In genomic region chr1:165119760-165120159, GRCm38 (mm10) we compare ENCODE assay signal across 9 mouse cellular contexts. TPM values are rescaled to one million over a fixed set of nuclear protein-coding genes. Genes with fewer than 3 reads are reported as not detected.
DNase-seq lines count a peak whose midpoint lies in the region; ATAC-seq lines count a peak whose summit lies in the region.
"Had no signal": no experiment of that assay in that cellular context is flagged by ENCODE, and none has a peak within 500 bp of the region (broad histone marks: within the 10 kb centered on the region; RNA-seq: fewer than 3 reads in every experiment).

No protein-coding gene starts in this region.

- peak overlapping the region; percentile 38 for H3K4me2 ChIP-seq in heart, embryonic 14.5 days (ENCODE audit: low read length)
- peak overlapping the region; percentile 46 for H3K4me2 ChIP-seq in midbrain, embryonic 13.5 days (replicated peaks)

- ATAC-seq in heart, embryonic 14.5 days (ENCODE audit: insufficient number of reproducible peaks, insufficient read depth, low FRiP score, low read depth), result no peak
- ATAC-seq in midbrain, embryonic 13.5 days, result peak; percentile 44
- no peak for ATAC-seq in erythroblast, adult 5-6 weeks (replicated peaks; ENCODE audit: low FRiP score, poor library complexity, severe bottlenecking)

- no peak overlapping the region for H3K27ac ChIP-seq in embryonic facial prominence, embryonic 10.5 days (replicated peaks)
- H3K27ac ChIP-seq in heart, embryonic 14.5 days (replicated peaks in 1 of 2; ENCODE audit: control insufficient read depth in 1 of 2, insufficient read depth in 1 of 2, low read depth in 2 of 2, low read length in 2 of 2), result peak overlapping the region; percentile 66 to 75
- H3K27ac ChIP-seq in midbrain, embryonic 13.5 days, result peak overlapping the region; percentile 51

- H3K9me3 ChIP-seq in embryonic facial prominence, embryonic 10.5 days, result no peaks in the 10 kb centered on the region; the same call in 1 of the 2 replicates
- H3K9me3 ChIP-seq in heart, embryonic 14.5 days (ENCODE audit: control insufficient read depth, low read length), result no peaks in the 10 kb centered on the region
- H3K9me3 ChIP-seq in midbrain, embryonic 13.5 days, result no peaks in the 10 kb centered on the region

- H3K27me3 ChIP-seq in embryonic facial prominence, embryonic 10.5 days (replicated peaks; ENCODE audit: low read depth, poor library complexity, severe bottlenecking), result peaks cover 23% of the 10 kb centered on the region
- no peaks in the 10 kb centered on the region for H3K27me3 ChIP-seq in heart, embryonic 14.5 days (ENCODE audit: control insufficient read depth, insufficient read depth, low read length)
- peaks cover 16% of the 10 kb centered on the region for H3K27me3 ChIP-seq in midbrain, embryonic 13.5 days

- no peaks in the 10 kb centered on the region for H3K36me3 ChIP-seq in embryonic facial prominence, embryonic 10.5 days (replicated peaks)
- no peaks in the 10 kb centered on the region for H3K36me3 ChIP-seq in heart, embryonic 14.5 days (ENCODE audit: control insufficient read depth, insufficient read depth, low read length)
- no peaks in the 10 kb centered on the region for H3K36me3 ChIP-seq in midbrain, embryonic 13.5 days

- peaks cover 17% of the 10 kb centered on the region for H3K4me1 ChIP-seq in embryonic facial prominence, embryonic 10.5 days
- peaks cover 19 to 30% of the 10 kb centered on the region in 2 experiments for H3K4me1 ChIP-seq in heart, embryonic 14.5 days (ENCODE audit: control insufficient read depth in 2 of 2, insufficient read depth in 2 of 2, low read length in 2 of 2)
- peaks cover 16% of the 10 kb centered on the region for H3K4me1 ChIP-seq in midbrain, embryonic 13.5 days (replicated peaks)

- peak; percentile 14 for DNase-seq in kidney, postnatal 14 days
- no peak for DNase-seq in kidney, postnatal 10 days
- DNase-seq in embryonic facial prominence, embryonic 10.5 days (ENCODE audit: low spot score), result peak; percentile 18
- no peak for DNase-seq in gastrocnemius, postnatal 25 days
- DNase-seq in adrenal gland, postnatal 25 days, result no peak

- 19% methylated on average over 9 of the region's 9 CpGs for WGBS in embryonic facial prominence, embryonic 10.5 days
- 6% methylated on average over 9 of the region's 9 CpGs for WGBS in heart, embryonic 14.5 days
- WGBS in midbrain, embryonic 13.5 days, result 8% methylated on average over 9 of the region's 9 CpGs

- H3K4me3 ChIP-seq in embryonic facial prominence, embryonic 10.5 days, result peak overlapping the region; percentile 29; the same call in 1 of the 2 replicates
- H3K4me3 ChIP-seq in heart, embryonic 14.5 days (ENCODE audit: control insufficient read depth in 1 of 2, insufficient read depth in 1 of 2, low read depth in 1 of 2, low read length in 2 of 2), result no peak overlapping the region
- peak overlapping the region; percentile 12; the same call in 1 of the 2 replicates for H3K4me3 ChIP-seq in midbrain, embryonic 13.5 days (replicated peaks)

- peak overlapping the region; percentile 49 for H3K9ac ChIP-seq in heart, embryonic 14.5 days (ENCODE audit: low read length)
- H3K9ac ChIP-seq in midbrain, embryonic 13.5 days (replicated peaks), result 0 out of 2 replicates have a peak overlapping the region, but pooled peaks have one; percentile 36

RNA-seq across cellular contexts. Expression of gene Tbx19, which starts 40.8 kb away (rescaled TPM):
- not detected in 2 replicates for polyA plus RNA-seq in embryonic facial prominence, embryonic 10.5 days (2016; fragmentation: Nextera tagmentation; extraction: Ambion mirVana)
- not detected in 2 replicates for polyA plus RNA-seq in heart, embryonic 14.5 days (2014; fragmentation: Nextera tagmentation; extraction: Ambion mirVana)
- polyA plus RNA-seq in midbrain, embryonic 13.5 days (2015; fragmentation: Nextera tagmentation; extraction: Ambion mirVana), result 0.08 TPM in 1 of 2 replicates, not detected in the other
- total RNA-seq in erythroblast, adult 5-6 weeks (2015; ENCODE audit: low replicate concordance), result not detected in 2 replicates
- total RNA-seq in erythroblast, adult 5-6 weeks (2017; ENCODE audit: low replicate concordance), result not detected in 2 replicates
- not detected for total RNA-seq in gastrocnemius, postnatal 25 days (2021)
- 0.12 TPM in 1 of 2 replicates, not detected in the other for total RNA-seq in adrenal gland, postnatal 25 days (2021)
- polyA plus RNA-seq: frontal cortex, adult 2 months had no signal

Comparison
In these comparisons a context has a peak if more than half of its experiments do, and no peak if none do; other contexts are left out.
1. DNase-seq: peak in kidney, postnatal 14 days (single experiment) and embryonic facial prominence, embryonic 10.5 days (single experiment); none in kidney, postnatal 10 days (single experiment), gastrocnemius, postnatal 25 days (single experiment) and adrenal gland, postnatal 25 days (single experiment).
2. H3K4me3 ChIP-seq: peak in embryonic facial prominence, embryonic 10.5 days (single experiment) and midbrain, embryonic 13.5 days (single experiment); none in heart, embryonic 14.5 days (0 of 2).